Mouse (Mus musculus): ENCODE data around the gene Hsbp1.

The Hsbp1 gene

GRCm38 (mm10) chr8:119386988-119387387, 42.7 kb downstream of the Hsbp1 start:
- no peak for DNase-seq (ENCODE audit: low read depth, low spot score)

GRCm38 (mm10) chr8:119394097-119394496, 49.8 kb downstream of the Hsbp1 start:
- no peak for DNase-seq (ENCODE audit: low read depth, low spot score)

- peak; percentile 97 for DNase-seq (ENCODE audit: low read depth, low spot score)
Measured at GRCm38 (mm10) chr8:119394524-119395026, 50.3 kb downstream of the Hsbp1 start, which contains the start of gene Mlycd. TSS of gene Mlycd (plus strand) at chr8:119394878.

GRCm38 (mm10) chr8:119395072-119395950, 51.0 kb downstream of the Hsbp1 start:
- DNase-seq (ENCODE audit: low read depth, low spot score): peak; percentile 67

All from ZHBTc4 (cell line).